Mouse (Mus musculus): Measurements from ENCODE around the gene Ccser1. TPM values are rescaled to one million over a fixed set of nuclear protein-coding genes. Genes with fewer than 3 reads are reported as not detected.

Ccser1 gene
- polyA plus RNA-seq, 1 experiment from 2014 or later: 5.0 TPM

DNA sequence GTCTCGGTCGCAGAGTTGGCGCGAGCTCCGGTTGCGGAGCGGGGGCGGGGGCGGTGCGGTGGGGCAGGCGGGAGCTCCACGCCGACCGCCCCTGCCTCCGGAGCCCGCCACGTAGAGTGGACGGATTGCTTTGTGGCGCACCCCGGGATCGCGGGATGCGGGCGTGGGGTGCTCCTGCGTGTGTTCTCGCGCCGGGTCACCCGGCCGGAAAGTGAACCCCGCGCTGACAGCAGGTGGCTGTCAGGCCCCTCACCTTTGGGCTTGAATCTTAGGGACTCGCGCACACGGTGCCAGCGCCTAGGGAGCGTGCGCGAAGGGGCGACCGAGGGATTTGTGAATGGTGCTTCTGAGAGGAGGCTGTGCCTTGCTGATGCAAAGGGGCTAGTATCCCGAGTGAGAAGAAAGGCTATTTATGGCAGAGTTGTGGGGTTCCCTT lies 650 bp downstream of the Ccser1 start:
- peak overlapping the region; percentile 80 for H3K4me3 ChIP-seq
- WGBS: under 1% methylated on average over 29 of the region's 42 CpGs
- no peaks in the 10 kb centered on the region for H3K9me3 ChIP-seq
- H3K9ac ChIP-seq: peak overlapping the region; percentile 70
- H3K4me1 ChIP-seq: peaks cover 2% of the 10 kb centered on the region; the same call in 1 of the 2 replicates
- H3K27me3 ChIP-seq: peaks cover 6% of the 10 kb centered on the region; the same call in 1 of the 2 replicates
- H3K27ac ChIP-seq: 0 out of 2 replicates have a peak overlapping the region, but pooled peaks have one; percentile 42
- H3K4me2 ChIP-seq (replicated peaks): peak overlapping the region; percentile 94
- no peaks in the 10 kb centered on the region for H3K36me3 ChIP-seq
- ATAC-seq (ENCODE audit: insufficient number of reproducible peaks, insufficient read depth, low FRiP score, low TSS enrichment): 0 out of 2 replicates have a peak, but pooled peaks have one; percentile 52

DNA sequence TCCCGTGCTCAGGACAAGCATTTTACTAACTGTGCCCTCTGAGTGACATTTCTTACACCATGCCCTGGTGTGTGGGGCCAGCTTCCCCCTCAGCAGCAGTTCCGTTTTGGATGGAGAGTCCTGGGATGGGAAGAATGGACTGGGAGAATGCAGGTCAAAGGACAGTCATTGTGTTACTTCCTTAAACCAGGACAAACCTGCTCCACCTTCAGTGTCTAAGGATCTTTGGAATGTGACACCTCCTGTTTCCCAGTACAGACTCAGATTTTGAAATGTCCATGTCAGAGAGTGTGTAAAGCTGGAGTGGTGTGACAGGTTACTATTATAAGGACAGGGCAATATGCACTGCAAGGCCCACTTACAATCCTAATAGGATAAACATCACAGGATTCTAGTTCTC lies 8.9 kb downstream of the Ccser1 start:
- H3K27ac ChIP-seq: no peak overlapping the region
- ATAC-seq (ENCODE audit: insufficient number of reproducible peaks, insufficient read depth, low FRiP score, low TSS enrichment): no peak
- WGBS: 60% methylated on average over 2 of the region's 2 CpGs

DNA sequence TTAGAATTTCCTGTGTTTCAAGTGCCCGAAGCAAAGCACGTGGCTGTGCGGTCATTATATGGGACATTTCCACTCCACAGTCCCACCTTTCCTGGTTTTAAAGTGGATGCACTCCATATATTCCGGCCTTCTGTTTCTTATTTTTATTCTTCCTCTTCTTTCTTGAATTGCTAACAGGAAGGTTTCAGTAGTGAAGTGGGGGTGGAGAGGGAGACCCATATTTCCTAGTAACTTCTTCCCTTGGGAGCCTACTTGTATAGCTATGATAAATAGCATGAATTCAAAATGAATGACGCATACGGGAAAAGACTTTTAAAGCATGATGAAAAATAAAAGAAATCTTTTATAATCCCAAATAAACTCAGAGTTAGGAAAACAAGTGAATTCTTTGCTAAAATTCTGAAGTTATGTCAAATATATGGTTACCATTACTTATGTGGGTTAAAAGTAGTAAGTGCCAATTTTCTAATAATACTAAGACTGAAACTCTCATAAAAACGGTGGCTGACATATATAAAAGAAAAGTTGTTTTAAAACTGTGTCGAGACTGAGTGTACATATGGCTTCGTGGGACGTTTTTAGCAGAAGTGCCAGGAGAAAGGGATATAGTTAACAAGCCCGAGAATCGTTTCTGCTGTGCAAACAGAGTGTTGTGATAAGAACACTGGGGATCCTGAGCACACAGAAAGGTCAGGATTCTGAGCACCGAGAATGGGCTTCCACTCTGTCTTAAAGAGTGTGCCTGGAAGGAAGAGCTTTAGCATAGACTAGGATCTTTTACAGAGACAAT lies 11.7 kb downstream of the Ccser1 start:
- no peaks in the 10 kb centered on the region for H3K36me3 ChIP-seq
- H3K9me3 ChIP-seq: no peaks in the 10 kb centered on the region
- H3K27ac ChIP-seq: no peak overlapping the region
- no peaks in the 10 kb centered on the region for H3K27me3 ChIP-seq
- 54% methylated on average over 13 of the region's 13 CpGs for WGBS
- no peak for ATAC-seq (ENCODE audit: insufficient number of reproducible peaks, insufficient read depth, low FRiP score, low TSS enrichment)
- no peak overlapping the region for H3K4me3 ChIP-seq
- H3K4me1 ChIP-seq: peaks cover 5% of the 10 kb centered on the region; the same call in 1 of the 2 replicates
- no peak overlapping the region for H3K9ac ChIP-seq
- no peak overlapping the region for H3K4me2 ChIP-seq (replicated peaks)

More for the DNA sequence above, 8.9 kb downstream of the Ccser1 start:
- no peaks in the 10 kb centered on the region for H3K36me3 ChIP-seq
- no peaks in the 10 kb centered on the region for H3K27me3 ChIP-seq
- H3K4me2 ChIP-seq (replicated peaks): no peak overlapping the region
- H3K4me3 ChIP-seq: no peak overlapping the region
- H3K9me3 ChIP-seq: no peaks in the 10 kb centered on the region
- H3K4me1 ChIP-seq: peaks cover 5% of the 10 kb centered on the region; the same call in 1 of the 2 replicates
- H3K9ac ChIP-seq: no peak overlapping the region

DNA sequence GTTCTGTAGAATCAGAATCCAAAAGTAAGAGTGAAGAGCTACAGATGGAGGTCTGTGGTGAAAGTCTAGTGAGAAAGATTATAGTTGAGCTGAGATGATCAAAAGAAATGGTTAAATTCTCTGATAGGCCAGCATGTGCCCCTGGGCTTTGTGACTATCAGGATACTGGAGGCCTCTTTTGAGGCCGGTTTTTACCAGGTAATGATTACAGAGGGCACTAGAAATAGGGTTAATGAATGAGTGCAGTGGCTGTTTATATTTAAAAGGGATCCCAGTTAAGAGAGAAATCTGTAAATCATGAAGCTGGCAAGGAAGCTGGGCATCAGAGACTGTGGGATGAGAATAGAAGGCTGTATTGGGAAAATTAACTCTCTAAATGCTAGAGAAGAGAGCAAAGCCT lies 23.2 kb downstream of the Ccser1 start:
- Histone ChIP-seq H3K27me3 (no peaks in the 10 kb centered on the region), H3K4me3 (no peak overlapping the region), H3K9ac (no peak overlapping the region), H3K4me1 (no peaks in the 10 kb centered on the region), H3K9me3 (no peaks in the 10 kb centered on the region), H3K27ac (no peak overlapping the region), H3K36me3 (no peaks in the 10 kb centered on the region), H3K4me2 (replicated peaks) (no peak overlapping the region)
- no peak for ATAC-seq (ENCODE audit: insufficient number of reproducible peaks, insufficient read depth, low FRiP score, low TSS enrichment)
- 36% methylated on average over 1 of the region's 1 CpGs for WGBS

DNA sequence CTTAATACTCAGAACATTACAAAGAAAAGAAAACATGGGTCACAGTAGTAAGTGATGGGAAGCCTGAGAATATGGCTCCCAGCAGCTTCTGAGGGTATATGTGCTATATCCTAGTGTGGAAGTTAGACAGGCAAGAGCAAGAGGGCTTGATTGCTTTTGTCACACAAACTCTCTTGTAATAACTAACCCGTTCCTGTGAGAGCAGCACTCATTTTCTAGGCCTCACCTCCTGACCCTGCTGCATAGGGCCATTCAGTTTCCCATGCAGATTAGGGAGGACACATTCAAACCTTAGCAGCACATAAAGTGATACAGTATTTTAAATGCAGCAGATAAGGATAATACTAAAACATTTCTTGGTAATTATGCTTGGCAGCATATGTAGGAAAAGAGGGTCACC lies 25.9 kb downstream of the Ccser1 start:
- Histone ChIP-seq H3K4me3 (no peak overlapping the region), H3K27me3 (no peaks in the 10 kb centered on the region), H3K27ac (no peak overlapping the region), H3K36me3 (no peaks in the 10 kb centered on the region), H3K4me1 (no peaks in the 10 kb centered on the region), H3K9ac (no peak overlapping the region), H3K4me2 (replicated peaks) (no peak overlapping the region), H3K9me3 (no peaks in the 10 kb centered on the region)
- ATAC-seq (ENCODE audit: insufficient number of reproducible peaks, insufficient read depth, low FRiP score, low TSS enrichment): no peak
- 12% methylated on average over 1 of the region's 1 CpGs for WGBS

DNA sequence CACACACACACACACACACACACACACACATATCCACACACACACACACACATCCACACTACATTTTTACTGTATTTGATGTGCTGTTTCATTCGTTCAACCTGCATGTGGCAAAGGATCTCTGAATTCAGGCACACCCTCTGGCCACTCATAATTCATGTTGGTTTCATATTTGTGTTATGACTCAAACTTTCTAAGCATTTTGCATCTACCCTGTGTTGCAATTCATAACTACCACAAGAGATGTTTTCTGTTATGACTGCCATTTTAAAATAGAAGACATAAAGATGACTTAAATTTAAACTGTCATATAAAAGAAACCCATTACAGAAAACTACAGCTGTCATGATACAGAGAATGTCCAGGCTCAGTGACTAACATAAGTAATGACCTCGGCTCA lies 26.5 kb downstream of the Ccser1 start:
- WGBS: 64% methylated on average over 2 of the region's 2 CpGs
- Histone ChIP-seq H3K27me3 (no peaks in the 10 kb centered on the region), H3K9ac (no peak overlapping the region), H3K9me3 (no peaks in the 10 kb centered on the region), H3K4me1 (no peaks in the 10 kb centered on the region), H3K4me3 (no peak overlapping the region), H3K36me3 (no peaks in the 10 kb centered on the region), H3K4me2 (replicated peaks) (no peak overlapping the region), H3K27ac (no peak overlapping the region)
- no peak for ATAC-seq (ENCODE audit: insufficient number of reproducible peaks, insufficient read depth, low FRiP score, low TSS enrichment)

DNA sequence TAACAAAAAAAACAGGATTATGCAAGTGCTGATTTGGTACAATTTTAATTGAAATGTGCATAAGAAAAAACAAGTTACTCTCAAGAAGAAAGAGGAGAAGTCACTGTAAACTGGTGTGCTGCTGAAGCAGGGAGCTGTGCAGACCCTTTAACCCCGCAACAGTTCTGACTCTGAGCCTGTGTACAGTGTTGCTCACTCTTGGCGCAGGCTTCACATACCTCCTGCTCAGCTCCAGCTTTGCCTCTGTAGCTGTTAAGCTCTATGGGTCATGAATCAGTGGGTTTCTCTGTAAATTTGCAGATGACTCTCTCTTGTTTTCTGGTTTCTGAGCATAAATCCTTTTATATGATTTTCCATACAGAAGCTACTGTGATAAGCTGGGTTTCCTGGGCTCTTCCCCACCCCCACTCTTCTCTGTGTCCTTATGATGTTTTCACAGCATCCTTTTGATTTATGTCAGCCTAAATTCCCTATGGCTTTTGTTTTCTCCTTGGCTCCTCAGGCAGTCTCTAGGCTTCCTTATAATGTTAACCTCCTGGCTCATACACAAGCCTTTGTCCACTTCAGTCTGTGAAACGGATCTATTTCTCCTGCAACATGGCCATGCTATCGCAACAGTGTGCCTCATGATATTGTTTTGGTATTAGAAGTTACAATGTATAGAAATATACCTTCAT lies 30.1 kb downstream of the Ccser1 start:
- H3K27ac ChIP-seq: no peak overlapping the region
- H3K27me3 ChIP-seq: no peaks in the 10 kb centered on the region
- WGBS: 68% methylated on average over 4 of the region's 4 CpGs
- H3K4me3 ChIP-seq: no peak overlapping the region
- H3K9ac ChIP-seq: no peak overlapping the region
- H3K9me3 ChIP-seq: no peaks in the 10 kb centered on the region
- no peaks in the 10 kb centered on the region for H3K36me3 ChIP-seq
- H3K4me1 ChIP-seq: no peaks in the 10 kb centered on the region
- H3K4me2 ChIP-seq (replicated peaks): no peak overlapping the region
- ATAC-seq (ENCODE audit: insufficient number of reproducible peaks, insufficient read depth, low FRiP score, low TSS enrichment): no peak

DNA sequence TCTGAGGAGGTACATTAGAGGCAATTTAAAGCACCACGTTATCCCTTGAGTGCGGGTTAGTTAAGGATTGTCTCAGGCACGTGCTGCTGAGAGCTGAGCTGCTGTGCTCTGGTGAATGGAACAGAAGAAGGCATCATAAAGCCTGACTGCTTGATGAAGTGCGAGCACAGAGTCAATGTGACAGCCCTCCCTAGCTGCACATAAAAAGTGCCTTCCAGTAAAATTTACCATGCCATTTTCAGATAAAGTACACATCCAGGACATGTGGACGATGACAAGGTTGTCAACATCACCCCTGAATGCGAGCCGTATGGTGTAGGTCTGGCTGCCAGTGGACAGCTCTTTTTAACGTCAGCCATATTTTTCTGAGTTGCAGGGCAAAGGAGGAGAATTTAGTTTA lies 35.6 kb downstream of the Ccser1 start:
- Histone ChIP-seq H3K27me3 (no peaks in the 10 kb centered on the region), H3K27ac (no peak overlapping the region), H3K4me2 (replicated peaks) (no peak overlapping the region), H3K36me3 (no peaks in the 10 kb centered on the region), H3K4me1 (no peaks in the 10 kb centered on the region), H3K4me3 (no peak overlapping the region), H3K9me3 (no peaks in the 10 kb centered on the region), H3K9ac (no peak overlapping the region)
- WGBS: 63% methylated on average over 8 of the region's 8 CpGs
- no peak for ATAC-seq (ENCODE audit: insufficient number of reproducible peaks, insufficient read depth, low FRiP score, low TSS enrichment)

DNA sequence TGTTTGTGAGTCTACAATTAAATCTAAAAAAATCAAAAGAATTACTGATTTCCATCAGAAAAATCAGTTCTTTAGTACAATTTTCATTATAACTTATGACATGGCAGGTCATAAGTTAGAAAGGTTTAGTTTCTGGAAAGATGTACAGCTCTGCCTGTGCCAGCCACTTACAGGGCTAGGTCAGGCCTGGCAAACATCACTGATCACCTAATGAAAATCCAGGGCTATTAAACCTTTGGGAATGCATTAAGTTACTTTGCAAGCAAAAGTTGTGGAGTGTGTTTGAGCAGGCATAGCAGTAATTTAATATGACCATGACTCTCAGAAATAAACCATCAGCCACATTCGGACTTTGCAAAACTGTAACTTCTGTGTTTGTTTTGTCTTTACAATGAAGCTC lies 36.4 kb downstream of the Ccser1 start:
- WGBS: 59% methylated on average over 1 of the region's 1 CpGs
- H3K4me3 ChIP-seq: no peak overlapping the region
- no peak overlapping the region for H3K27ac ChIP-seq
- no peak for ATAC-seq (ENCODE audit: insufficient number of reproducible peaks, insufficient read depth, low FRiP score, low TSS enrichment)
- no peaks in the 10 kb centered on the region for H3K27me3 ChIP-seq
- no peak overlapping the region for H3K9ac ChIP-seq
- no peaks in the 10 kb centered on the region for H3K9me3 ChIP-seq
- no peak overlapping the region for H3K4me2 ChIP-seq (replicated peaks)
- no peaks in the 10 kb centered on the region for H3K36me3 ChIP-seq
- H3K4me1 ChIP-seq: no peaks in the 10 kb centered on the region

DNA sequence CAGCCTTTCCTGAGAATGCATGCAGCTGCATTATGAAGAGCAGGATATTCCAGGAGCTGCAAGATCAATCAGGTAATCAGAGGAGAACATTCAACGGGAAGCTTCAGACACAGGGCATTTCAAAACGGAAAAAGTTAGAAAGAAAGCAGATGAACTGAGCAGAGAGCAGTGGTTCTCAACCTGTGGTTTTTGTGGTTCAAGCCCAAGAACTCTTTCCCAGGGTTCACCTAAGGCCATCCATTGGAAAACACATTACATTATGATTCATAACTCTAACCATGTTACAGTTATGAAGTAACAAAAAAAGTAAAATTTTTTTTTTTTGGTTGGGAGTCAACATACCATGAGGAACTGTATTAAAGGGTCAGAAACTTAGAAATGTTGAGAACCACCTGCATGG lies 37.6 kb downstream of the Ccser1 start:
- WGBS: 70% methylated on average over 2 of the region's 2 CpGs
- Histone ChIP-seq H3K9ac (no peak overlapping the region), H3K4me3 (no peak overlapping the region), H3K27me3 (no peaks in the 10 kb centered on the region), H3K9me3 (no peaks in the 10 kb centered on the region), H3K36me3 (no peaks in the 10 kb centered on the region), H3K4me2 (replicated peaks) (no peak overlapping the region), H3K4me1 (no peaks in the 10 kb centered on the region), H3K27ac (no peak overlapping the region)
- ATAC-seq (ENCODE audit: insufficient number of reproducible peaks, insufficient read depth, low FRiP score, low TSS enrichment): no peak

DNA sequence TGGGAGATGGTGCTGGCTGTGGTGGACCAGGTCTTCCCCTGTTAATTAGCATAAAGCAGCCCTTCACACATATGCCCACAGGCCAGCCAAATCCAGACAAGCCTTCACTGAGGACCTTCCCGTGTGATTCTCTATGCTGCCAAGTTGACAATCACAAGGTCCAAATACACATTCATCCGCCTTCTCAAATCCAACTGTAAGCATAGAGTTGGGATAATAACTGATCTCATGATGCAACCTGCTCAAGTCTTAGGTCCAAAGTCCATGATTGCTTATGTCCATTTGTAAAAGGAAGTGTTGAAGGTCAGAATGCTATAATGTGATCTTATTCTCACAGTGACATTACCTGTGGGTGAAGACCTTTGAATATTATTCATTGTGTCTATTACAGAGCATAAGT lies 43.4 kb downstream of the Ccser1 start:
- Histone ChIP-seq H3K4me2 (replicated peaks) (no peak overlapping the region), H3K27me3 (no peaks in the 10 kb centered on the region), H3K9me3 (no peaks in the 10 kb centered on the region), H3K4me3 (no peak overlapping the region), H3K9ac (no peak overlapping the region), H3K4me1 (no peaks in the 10 kb centered on the region), H3K27ac (no peak overlapping the region), H3K36me3 (no peaks in the 10 kb centered on the region)
- 73% methylated on average over 2 of the region's 2 CpGs for WGBS
- no peak for ATAC-seq (ENCODE audit: insufficient number of reproducible peaks, insufficient read depth, low FRiP score, low TSS enrichment)

DNA sequence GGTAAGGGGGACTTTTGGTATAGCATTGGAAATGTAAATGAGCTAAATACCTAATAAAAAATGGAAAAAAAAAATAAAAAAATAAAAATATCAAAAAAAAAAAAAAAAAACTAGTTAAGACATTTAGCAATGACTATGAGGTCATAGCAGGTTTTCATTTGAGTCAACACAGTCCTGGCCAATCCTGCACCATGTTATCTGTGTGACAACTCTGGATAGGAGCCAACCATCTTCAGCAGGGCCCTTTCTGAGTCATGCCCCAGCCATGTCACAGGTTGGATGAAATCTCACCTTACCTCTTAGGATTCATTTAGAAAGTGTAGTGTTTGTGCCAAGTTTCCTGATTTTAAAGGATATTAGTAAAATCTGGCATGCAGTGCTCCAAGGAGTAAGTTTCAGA lies 45.2 kb downstream of the Ccser1 start:
- Histone ChIP-seq H3K4me1 (no peaks in the 10 kb centered on the region), H3K4me3 (no peak overlapping the region), H3K27ac (no peak overlapping the region), H3K27me3 (no peaks in the 10 kb centered on the region), H3K9ac (no peak overlapping the region), H3K36me3 (no peaks in the 10 kb centered on the region), H3K9me3 (no peaks in the 10 kb centered on the region), H3K4me2 (replicated peaks) (no peak overlapping the region)
- no peak; the same call in 1 of the 2 replicates for ATAC-seq (ENCODE audit: insufficient number of reproducible peaks, insufficient read depth, low FRiP score, low TSS enrichment)

Measured in embryonic facial prominence, embryonic 12.5 days (tissue).